23 mouse cellular contexts compared by ENCODE assay signal in the genomic region with DNA sequence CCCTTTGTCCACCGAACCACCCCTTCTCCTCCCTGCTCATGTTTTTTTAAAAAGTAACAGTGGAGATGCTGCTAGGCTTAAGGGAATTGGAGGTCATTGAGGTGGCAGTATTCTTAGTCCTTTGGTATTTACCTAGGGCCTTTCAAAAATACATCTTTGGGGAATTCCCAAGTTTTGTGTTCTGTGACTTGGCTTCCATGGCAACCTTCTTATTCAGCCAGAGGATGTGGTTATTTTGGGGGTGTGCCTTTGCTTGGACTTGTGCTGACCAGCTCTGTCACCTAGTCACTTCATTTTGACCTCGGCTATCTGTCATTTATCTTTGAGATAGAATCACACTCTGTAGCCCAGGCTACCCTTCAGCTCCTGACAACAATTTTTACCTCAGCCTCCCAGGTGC.
"Had no signal": no experiment of that assay in that cellular context is flagged by ENCODE, and none has a peak within 500 bp of the region (broad histone marks: within the 10 kb centered on the region; RNA-seq: fewer than 3 reads in every experiment).

No protein-coding gene starts in this region.

- H3K4me3 ChIP-seq: kidney, embryonic 15.5 days; limb, embryonic 10.5 days; limb, embryonic 13.5 days; liver, embryonic 12.5 days; liver, embryonic 15.5 days; lung, embryonic 15.5 days; neural tube, embryonic 12.5 days; neural tube, embryonic 15.5 days had no signal

- H3K27ac ChIP-seq: kidney, embryonic 15.5 days; limb, embryonic 10.5 days; limb, embryonic 13.5 days; liver, embryonic 12.5 days; liver, embryonic 15.5 days; lung, embryonic 15.5 days; neural tube, embryonic 12.5 days; neural tube, embryonic 15.5 days had no signal

- H3K36me3 ChIP-seq: kidney, embryonic 15.5 days; limb, embryonic 10.5 days; limb, embryonic 13.5 days; liver, embryonic 12.5 days; liver, embryonic 15.5 days; lung, embryonic 15.5 days; neural tube, embryonic 12.5 days; neural tube, embryonic 15.5 days had no signal

- DNase-seq: kidney, postnatal 10 days; kidney, postnatal 36 days; layer of hippocampus, postnatal 36 days; liver; lung, adult 18-20 months; lung, postnatal 10 days; lung, postnatal 4 days; midbrain, embryonic 14.5 days; right cerebral cortex, adult 18-20 months; right cerebral cortex, postnatal 14 days; right cerebral cortex, postnatal 4 days; spleen, adult 18-20 months; thymus, adult 18-20 months; thymus, postnatal 36 days had no signal

- H3K4me1 ChIP-seq: liver, embryonic 12.5 days; liver, embryonic 15.5 days; neural tube, embryonic 12.5 days had no signal

- H3K27me3 ChIP-seq: kidney, embryonic 15.5 days; limb, embryonic 13.5 days; liver, embryonic 12.5 days; liver, embryonic 15.5 days; lung, embryonic 15.5 days; neural tube, embryonic 12.5 days; neural tube, embryonic 15.5 days had no signal

- H3K9me3 ChIP-seq: kidney, embryonic 15.5 days; limb, embryonic 10.5 days; limb, embryonic 13.5 days; liver, embryonic 12.5 days; liver, embryonic 15.5 days; lung, embryonic 15.5 days; neural tube, embryonic 12.5 days; neural tube, embryonic 15.5 days had no signal

- H3K9ac ChIP-seq: kidney, embryonic 15.5 days; limb, embryonic 13.5 days; liver, embryonic 12.5 days; liver, embryonic 15.5 days; lung, embryonic 15.5 days; neural tube, embryonic 12.5 days; neural tube, embryonic 15.5 days had no signal

- H3K4me2 ChIP-seq: kidney, embryonic 15.5 days; limb, embryonic 13.5 days; liver, embryonic 12.5 days; liver, embryonic 15.5 days; lung, embryonic 15.5 days; midbrain, embryonic 11.5 days; neural tube, embryonic 12.5 days; neural tube, embryonic 15.5 days had no signal
